Mouse (Mus musculus): ENCODE results near the gene Lgr4.
A peak's percentile ranks its signal among the peaks of the same experiment; 100 is the strongest.

Gene Lgr4

GRCm38 (mm10) chr2:109949519-109949918 lies 32.1 kb downstream of the Lgr4 start:
- DNase-seq (ENCODE audit: low read depth): no peak

GRCm38 (mm10) chr2:109950311-109950710 lies 32.9 kb downstream of the Lgr4 start:
- no peak for DNase-seq (ENCODE audit: low read depth)

- no peak for DNase-seq (ENCODE audit: low read depth)
These were observed 33.6 kb downstream of the Lgr4 start for GRCm38 (mm10) chr2:109951050-109951449.

GRCm38 (mm10) chr2:109953048-109953717 lies 35.7 kb downstream of the Lgr4 start:
- DNase-seq (ENCODE audit: low read depth): peak; percentile 32

GRCm38 (mm10) chr2:109953893-109954292 lies 36.4 kb downstream of the Lgr4 start:
- DNase-seq (ENCODE audit: low read depth): no peak

GRCm38 (mm10) chr2:109955060-109955459 lies 37.6 kb downstream of the Lgr4 start:
- DNase-seq (ENCODE audit: low read depth): peak; percentile 60

GRCm38 (mm10) chr2:109955910-109956309 lies 38.5 kb downstream of the Lgr4 start:
- DNase-seq (ENCODE audit: low read depth): no peak

GRCm38 (mm10) chr2:109956785-109957184 lies 39.3 kb downstream of the Lgr4 start:
- no peak for DNase-seq (ENCODE audit: low read depth)

- DNase-seq (ENCODE audit: low read depth): peak; percentile 80
These were observed 41.4 kb downstream of the Lgr4 start for GRCm38 (mm10) chr2:109958692-109959406.

- DNase-seq (ENCODE audit: low read depth): no peak
These were observed 42.1 kb downstream of the Lgr4 start for GRCm38 (mm10) chr2:109959407-109960075.

- DNase-seq (ENCODE audit: low read depth): no peak
These were observed 42.8 kb downstream of the Lgr4 start for GRCm38 (mm10) chr2:109960246-109960645.

GRCm38 (mm10) chr2:109961174-109961573 lies 43.7 kb downstream of the Lgr4 start:
- DNase-seq (ENCODE audit: low read depth): no peak

GRCm38 (mm10) chr2:109963591-109964258 lies 46.3 kb downstream of the Lgr4 start:
- DNase-seq (ENCODE audit: low read depth): no peak

- peak; percentile 44 for DNase-seq (ENCODE audit: low read depth)
These were observed 48.4 kb downstream of the Lgr4 start for GRCm38 (mm10) chr2:109965753-109966420.

- no peak for DNase-seq (ENCODE audit: low read depth)
These were observed 49.4 kb downstream of the Lgr4 start for GRCm38 (mm10) chr2:109966863-109967262.

GRCm38 (mm10) chr2:109969381-109969780 lies 51.9 kb downstream of the Lgr4 start:
- DNase-seq (ENCODE audit: low read depth): no peak

- DNase-seq (ENCODE audit: low read depth): no peak
These were observed 52.6 kb downstream of the Lgr4 start for GRCm38 (mm10) chr2:109969926-109970532.

- DNase-seq (ENCODE audit: low read depth): no peak
These were observed 53.4 kb downstream of the Lgr4 start for GRCm38 (mm10) chr2:109970744-109971410.

- no peak for DNase-seq (ENCODE audit: low read depth)
These were observed 54.9 kb downstream of the Lgr4 start for GRCm38 (mm10) chr2:109972310-109972709.

- DNase-seq (ENCODE audit: low read depth): peak; percentile 58
These were observed 55.5 kb downstream of the Lgr4 start for GRCm38 (mm10) chr2:109972922-109973321.

GRCm38 (mm10) chr2:109974807-109975206 lies 57.4 kb downstream of the Lgr4 start:
- DNase-seq (ENCODE audit: low read depth): peak; percentile 25
